Mouse (Mus musculus): Measurements from ENCODE around the gene Lima1. TPM values are rescaled to one million over a fixed set of nuclear protein-coding genes. Genes with fewer than 3 reads are reported as not detected.
"Not testable (repeated sequence)": the region's sequence is repeated elsewhere in the genome, so short reads cannot be mapped to it uniquely, and the experiment has no call there.

Lima1 gene
- total RNA-seq (2014; rRNA removed) (5.8 and 6.9 TPM in 2 replicates), polyA plus RNA-seq (2015; fragmentation: Nextera tagmentation; extraction: Ambion mirVana) (8.0 and 10.4 TPM in 2 replicates)

GRCm38 (mm10) chr15:99875334-99875869 lies at the start of gene Lima1:
TSS of gene Lima1 (minus strand) at chr15:99875456.
- peak within 1 kb of the TSS; percentile 48; the same call in 1 of the 2 replicates for H3K27ac ChIP-seq
- peak; percentile 96 for DNase-seq (ENCODE audit: low spot score)
- peak within 1 kb of the TSS; percentile 57 for H3K9ac ChIP-seq (replicated peaks; ENCODE audit: low read length)
- no peak for TF ChIP-seq CTCF (IDR thresholded peaks at IDR 0.05; ENCODE audit: low read depth)
- no peaks in the 10 kb centered on the region for H3K9me3 ChIP-seq (ENCODE audit: low read length)
- ATAC-seq, result peak; percentile 96
- H3K36me3 ChIP-seq (ENCODE audit: insufficient read depth, low read length), result no peaks in the 10 kb centered on the region
- no peaks in the 10 kb centered on the region for H3K27me3 ChIP-seq (ENCODE audit: insufficient read depth, low read length)
- peaks cover 7% of the 10 kb centered on the region; the same call in 1 of the 2 replicates for H3K4me1 ChIP-seq (ENCODE audit: insufficient read depth, low read length)
- WGBS, result under 1% methylated on average over 31 of the region's 38 CpGs
- H3K4me2 ChIP-seq (ENCODE audit: low read depth, low read length), result peak within 1 kb of the TSS; percentile 91
- peak within 1 kb of the TSS; percentile 81 for H3K4me3 ChIP-seq (ENCODE audit: low read length)

DNA sequence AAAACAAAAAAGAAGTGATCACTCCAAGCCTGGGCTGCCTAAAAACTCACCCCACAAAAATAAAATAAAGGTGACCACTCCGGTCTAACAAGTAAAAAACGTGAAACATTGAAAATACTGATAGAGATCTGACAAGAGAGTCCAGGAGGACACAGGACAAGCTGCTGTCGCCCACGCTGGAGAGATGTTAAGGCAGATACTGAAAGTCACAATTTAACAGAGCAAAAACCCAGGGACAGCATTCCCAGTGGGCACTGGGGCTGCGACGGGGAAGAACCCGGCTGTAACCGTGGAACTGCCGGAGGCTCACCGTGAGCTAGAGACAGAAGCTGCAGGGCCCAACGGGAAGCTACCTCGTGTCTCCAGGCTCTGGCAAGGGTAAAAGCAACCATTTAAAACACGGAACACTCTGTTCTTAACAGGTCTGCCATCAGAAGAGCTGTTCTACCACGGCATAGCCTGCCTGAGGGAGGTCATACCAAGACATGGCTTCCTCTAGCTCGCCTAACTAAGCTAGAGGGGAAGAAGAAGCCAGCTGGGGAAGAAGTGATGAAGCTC lies 44.4 kb upstream of the Lima1 start:
- no peaks in the 10 kb centered on the region for H3K4me1 ChIP-seq (ENCODE audit: insufficient read depth, low read length)
- no peak overlapping the region for H3K4me2 ChIP-seq (ENCODE audit: low read depth, low read length)
- H3K36me3 ChIP-seq (ENCODE audit: insufficient read depth, low read length), result no peaks in the 10 kb centered on the region
- TF ChIP-seq CTCF (IDR thresholded peaks at IDR 0.05; ENCODE audit: low read depth), result no peak
- no peak for ATAC-seq
- no peak for DNase-seq (ENCODE audit: low spot score)
- H3K9me3 ChIP-seq (ENCODE audit: low read length), result no peaks in the 10 kb centered on the region
- no peak overlapping the region for H3K9ac ChIP-seq (replicated peaks; ENCODE audit: low read length)
- 68% methylated on average over 15 of the region's 15 CpGs for WGBS
- no peaks in the 10 kb centered on the region for H3K27me3 ChIP-seq (ENCODE audit: insufficient read depth, low read length)
- H3K27ac ChIP-seq, result no peak overlapping the region
- H3K4me3 ChIP-seq (ENCODE audit: low read length), result no peak overlapping the region

- ATAC-seq (no peak), DNase-seq (ENCODE audit: low spot score) (no peak)
- Histone ChIP-seq H3K4me2 (ENCODE audit: low read depth, low read length) (no peak overlapping the region), H3K27me3 (ENCODE audit: insufficient read depth, low read length) (no peaks in the 10 kb centered on the region), H3K4me1 (ENCODE audit: insufficient read depth, low read length) (no peaks in the 10 kb centered on the region), H3K36me3 (ENCODE audit: insufficient read depth, low read length) (no peaks in the 10 kb centered on the region), H3K9ac (replicated peaks; ENCODE audit: low read length) (no peak overlapping the region), H3K9me3 (ENCODE audit: low read length) (no peaks in the 10 kb centered on the region), H3K27ac (no peak overlapping the region), H3K4me3 (ENCODE audit: low read length) (no peak overlapping the region)
- WGBS, result 88% methylated on average over 3 of the region's 3 CpGs
- no peak for TF ChIP-seq CTCF (IDR thresholded peaks at IDR 0.05; ENCODE audit: low read depth)
Measured at GRCm38 (mm10) chr15:99917264-99917663, 42.0 kb upstream of the Lima1 start.

DNA sequence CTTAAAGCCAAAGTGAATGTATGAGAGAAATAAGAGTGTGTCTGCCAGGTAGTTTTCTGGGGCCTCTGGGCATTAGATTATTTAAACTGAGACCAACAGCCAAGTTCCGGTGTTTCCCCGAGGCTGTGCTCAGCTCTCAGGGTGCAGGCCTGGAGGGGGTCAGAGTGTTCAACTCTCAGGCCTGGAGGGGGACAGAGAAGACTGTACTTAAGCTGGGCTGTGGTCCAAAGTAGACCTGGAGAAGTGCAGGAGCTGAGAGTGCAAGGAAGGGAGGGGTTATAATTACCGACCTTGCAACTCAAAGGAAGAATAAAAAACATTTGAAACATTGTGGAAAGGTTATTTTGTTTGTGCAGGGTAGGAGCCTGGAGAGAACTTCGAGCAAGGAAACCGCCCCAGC lies 39.4 kb upstream of the Lima1 start:
- H3K27ac ChIP-seq, result no peak overlapping the region
- H3K36me3 ChIP-seq (ENCODE audit: insufficient read depth, low read length), result no peaks in the 10 kb centered on the region
- H3K4me1 ChIP-seq (ENCODE audit: insufficient read depth, low read length), result no peaks in the 10 kb centered on the region
- no peak overlapping the region for H3K9ac ChIP-seq (replicated peaks; ENCODE audit: low read length)
- H3K27me3 ChIP-seq (ENCODE audit: insufficient read depth, low read length), result no peaks in the 10 kb centered on the region
- no peak overlapping the region for H3K4me2 ChIP-seq (ENCODE audit: low read depth, low read length)
- no peaks in the 10 kb centered on the region for H3K9me3 ChIP-seq (ENCODE audit: low read length)
- no peak for TF ChIP-seq CTCF (IDR thresholded peaks at IDR 0.05; ENCODE audit: low read depth)
- ATAC-seq (no peak), DNase-seq (ENCODE audit: low spot score) (no peak)
- no peak overlapping the region for H3K4me3 ChIP-seq (ENCODE audit: low read length)
- WGBS, result 73% methylated on average over 5 of the region's 5 CpGs

DNA sequence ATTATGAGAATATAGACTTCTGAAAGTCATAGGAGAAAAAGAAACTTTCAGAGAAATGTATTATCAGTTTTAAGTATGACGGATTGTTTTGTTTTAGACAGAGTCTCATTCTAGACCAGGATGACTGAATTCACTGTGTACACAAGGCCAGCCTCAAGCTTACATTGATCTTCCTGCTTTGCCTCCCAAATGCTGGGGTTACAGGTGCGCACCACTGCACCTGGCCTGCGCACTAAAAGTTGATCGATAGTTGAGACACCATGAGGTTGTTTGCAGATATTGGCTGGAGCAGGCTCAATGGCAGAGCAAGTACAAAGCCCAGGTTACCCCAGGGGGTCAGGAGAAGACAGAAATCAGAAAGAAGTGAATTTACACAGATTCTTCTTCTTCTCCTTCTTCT lies 36.5 kb upstream of the Lima1 start:
- no peak for DNase-seq (ENCODE audit: low spot score)
- H3K4me1 ChIP-seq (ENCODE audit: insufficient read depth, low read length), result no peaks in the 10 kb centered on the region
- no peak overlapping the region for H3K4me2 ChIP-seq (ENCODE audit: low read depth, low read length)
- 97% methylated on average over 4 of the region's 4 CpGs for WGBS
- no peak for TF ChIP-seq CTCF (IDR thresholded peaks at IDR 0.05; ENCODE audit: low read depth)
- no peak overlapping the region for H3K27ac ChIP-seq
- no peak overlapping the region for H3K4me3 ChIP-seq (ENCODE audit: low read length)
- H3K36me3 ChIP-seq (ENCODE audit: insufficient read depth, low read length), result no peaks in the 10 kb centered on the region
- no peak for ATAC-seq
- no peaks in the 10 kb centered on the region for H3K9me3 ChIP-seq (ENCODE audit: low read length)
- no peaks in the 10 kb centered on the region for H3K27me3 ChIP-seq (ENCODE audit: insufficient read depth, low read length)
- no peak overlapping the region for H3K9ac ChIP-seq (replicated peaks; ENCODE audit: low read length)

GRCm38 (mm10) chr15:99909339-99909996 lies 34.2 kb upstream of the Lima1 start:
- not testable (repeated sequence) for H3K4me1 ChIP-seq (ENCODE audit: insufficient read depth, low read length); ATAC-seq; H3K27me3 ChIP-seq (ENCODE audit: insufficient read depth, low read length); H3K9me3 ChIP-seq (ENCODE audit: low read length); H3K27ac ChIP-seq; H3K9ac ChIP-seq (replicated peaks; ENCODE audit: low read length); H3K36me3 ChIP-seq (ENCODE audit: insufficient read depth, low read length); H3K4me2 ChIP-seq (ENCODE audit: low read depth, low read length); H3K4me3 ChIP-seq (ENCODE audit: low read length)
- DNase-seq (ENCODE audit: low spot score), result peak; percentile 58
- peak; percentile 74 for TF ChIP-seq CTCF (IDR thresholded peaks at IDR 0.05; ENCODE audit: low read depth)
- 41% methylated on average over 14 of the region's 14 CpGs for WGBS

- no peak for TF ChIP-seq CTCF (IDR thresholded peaks at IDR 0.05; ENCODE audit: low read depth)
- Histone ChIP-seq H3K4me1 (ENCODE audit: insufficient read depth, low read length) (no peaks in the 10 kb centered on the region), H3K9ac (replicated peaks; ENCODE audit: low read length) (no peak overlapping the region), H3K27me3 (ENCODE audit: insufficient read depth, low read length) (no peaks in the 10 kb centered on the region), H3K4me3 (ENCODE audit: low read length) (no peak overlapping the region), H3K9me3 (ENCODE audit: low read length) (no peaks in the 10 kb centered on the region), H3K36me3 (ENCODE audit: insufficient read depth, low read length) (no peaks in the 10 kb centered on the region), H3K4me2 (ENCODE audit: low read depth, low read length) (no peak overlapping the region), H3K27ac (no peak overlapping the region)
- DNase-seq (ENCODE audit: low spot score) (no peak), ATAC-seq (no peak)
- WGBS, result 69% methylated on average over 1 of the region's 1 CpGs
Measured at GRCm38 (mm10) chr15:99907514-99907913, 32.3 kb upstream of the Lima1 start.

Data from hindbrain, postnatal 0 days (tissue).